Mouse (Mus musculus) liver, embryonic 11.5 days (tissue): ENCODE data around the gene Rpia. TPM values are rescaled to one million over a fixed set of nuclear protein-coding genes. Genes with fewer than 3 reads are reported as not detected.

ENCODE experiments used
- ATAC-seq: fragments of 200-750 bp; cut with Nextera tagmentation; replicated peaks from 2 replicates; pipeline ENCODE4 v1.8.0; 2017; ENCODE audit warnings: moderate number of reproducible peaks, mild to moderate bottlenecking, moderate TSS enrichment, moderate library complexity; ENCODE audit not compliant: low FRiP score
- DNase-seq: peaks from one replicate; pipeline ENCODE4 v3.0.0-alpha.2; 2017; ENCODE audit warnings: low spot score
- H3K27ac ChIP-seq: fragments of 300-500 bp; sonication (generic); 2 replicates; pipeline ENCODE4 v1.5.1; 2014; ENCODE audit warnings: mild to moderate bottlenecking, low read depth, low read length, control low read depth
- H3K27me3 ChIP-seq: fragments of 300-500 bp; sonication (generic); replicated peaks from 2 replicates; pipeline ENCODE4 v1.6.1; 2014; ENCODE audit warnings: low read length, mixed read lengths; ENCODE audit not compliant: control insufficient read depth, insufficient read depth
- H3K36me3 ChIP-seq: fragments of 300-500 bp; sonication (generic); 2 replicates; pipeline ENCODE4 v1.6.1; 2014; ENCODE audit warnings: mild to moderate bottlenecking, low read length, moderate library complexity, mixed read lengths; ENCODE audit not compliant: control insufficient read depth, insufficient read depth
- H3K4me1 ChIP-seq: fragments of 300-500 bp; sonication (generic); replicated peaks from 2 replicates; pipeline ENCODE4 v1.6.1; 2014; ENCODE audit warnings: low read length, mixed read lengths; ENCODE audit not compliant: control insufficient read depth, insufficient read depth
- H3K4me2 ChIP-seq: fragments of 300-500 bp; sonication (generic); 2 replicates; pipeline ENCODE4 v1.6.1; 2014; ENCODE audit warnings: mild to moderate bottlenecking, control low read depth, moderate library complexity
- H3K4me3 ChIP-seq: fragments of 300-500 bp; sonication (generic); 2 replicates; pipeline ENCODE4 v1.5.1; 2014; ENCODE audit warnings: low read depth, low read length, control low read depth
- H3K9ac ChIP-seq: fragments of 300-500 bp; sonication (generic); 2 replicates; pipeline ENCODE4 v1.6.1; 2014; ENCODE audit warnings: low read depth, low read length, control low read depth
- H3K9me3 ChIP-seq: fragments of 300-500 bp; sonication (generic); 2 replicates; pipeline ENCODE4 v1.6.1; 2016; ENCODE audit warnings: low read length, inconsistent platforms, mixed read lengths; ENCODE audit not compliant: control insufficient read depth
- WGBS: fragments of 180-500 bp; shearing (Covaris S2); extraction: QIAGEN DNeasy Blood & Tissue Kit; methylation state at CpG from one replicate; pipeline ENCODE4 v1.1.7; 2014; 5-methylcytosine and 5-hydroxymethylcytosine counted together
- polyA plus RNA-seq: library from polyadenylated mRNA; unstranded; fragments of >200 nt; fragmentation: Nextera tagmentation; extraction: Ambion mirVana; gene quantifications from 2 replicates; pipeline ENCODE4 v1.2.1, GENCODE M21; 2014

The Rpia gene
- 6.5 and 8.6 TPM in 2 replicates for polyA plus RNA-seq

- peaks cover 33% of the 10 kb centered on the region for H3K4me1 ChIP-seq
- peak within 1 kb of the TSS; percentile 75 for H3K9ac ChIP-seq
- WGBS = under 1% methylated on average over 59 of the region's 62 CpGs
- H3K36me3 ChIP-seq = peaks cover 6% of the 10 kb centered on the region; the same call in 1 of the 2 replicates
- ATAC-seq = peak; percentile 92
- DNase-seq = peak; percentile 99
- peak within 1 kb of the TSS; percentile 78 for H3K4me2 ChIP-seq
- peak within 1 kb of the TSS; percentile 70 for H3K4me3 ChIP-seq
- no peaks in the 10 kb centered on the region for H3K9me3 ChIP-seq
- H3K27ac ChIP-seq = peak within 1 kb of the TSS; percentile 91
- H3K27me3 ChIP-seq = no peaks in the 10 kb centered on the region
Observed at GRCm38 (mm10) chr6:70791824-70792535, at the start of gene Rpia. Gene Rpia, minus strand, starts transcription at chr6:70792232.

GRCm38 (mm10) chr6:70840281-70840680 is 48.2 kb upstream of the Rpia start:
- 66% methylated on average over 5 of the region's 5 CpGs for WGBS
- ATAC-seq = no peak
- Histone ChIP-seq H3K27ac (no peak overlapping the region), H3K36me3 (no peaks in the 10 kb centered on the region), H3K9me3 (no peaks in the 10 kb centered on the region), H3K4me3 (no peak overlapping the region), H3K4me1 (peaks cover 3% of the 10 kb centered on the region; the same call in 1 of the 2 replicates), H3K27me3 (no peaks in the 10 kb centered on the region), H3K9ac (no peak overlapping the region), H3K4me2 (no peak overlapping the region)
- DNase-seq = no peak

- 46% methylated on average over 3 of the region's 3 CpGs for WGBS
- H3K9ac ChIP-seq = no peak overlapping the region
- no peaks in the 10 kb centered on the region for H3K4me1 ChIP-seq
- no peaks in the 10 kb centered on the region for H3K9me3 ChIP-seq
- no peak for ATAC-seq
- DNase-seq = no peak
- H3K36me3 ChIP-seq = no peaks in the 10 kb centered on the region
- H3K4me3 ChIP-seq = no peak overlapping the region
- no peak overlapping the region for H3K4me2 ChIP-seq
- H3K27me3 ChIP-seq = no peaks in the 10 kb centered on the region
- H3K27ac ChIP-seq = no peak overlapping the region
Observed at GRCm38 (mm10) chr6:70838532-70838931, 46.5 kb upstream of the Rpia start.

DNA sequence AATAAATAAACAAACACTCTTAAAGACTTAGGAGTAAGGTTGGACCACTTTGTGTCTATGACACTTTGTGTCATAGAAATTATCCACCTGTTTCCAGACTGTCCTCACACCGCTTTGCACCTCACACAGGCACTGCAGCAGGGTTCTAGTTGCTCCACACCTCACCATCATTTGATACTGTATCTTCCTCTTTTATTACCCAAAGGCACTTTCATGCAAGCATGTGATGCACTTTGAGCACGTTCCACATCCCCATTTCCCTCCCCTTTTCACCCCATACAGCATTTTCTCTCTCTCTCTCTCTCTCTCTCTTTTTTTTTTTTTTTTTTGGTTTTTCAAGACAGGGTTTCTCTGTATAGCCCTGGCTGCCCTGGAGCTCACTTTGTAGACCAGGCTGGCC is 45.3 kb upstream of the Rpia start:
- Histone ChIP-seq H3K36me3 (no peaks in the 10 kb centered on the region), H3K27me3 (no peaks in the 10 kb centered on the region), H3K4me2 (no peak overlapping the region), H3K4me1 (no peaks in the 10 kb centered on the region), H3K9me3 (no peaks in the 10 kb centered on the region), H3K4me3 (no peak overlapping the region), H3K27ac (no peak overlapping the region), H3K9ac (no peak overlapping the region)
- DNase-seq (no peak), ATAC-seq (no peak)
- WGBS = 75% methylated on average over 2 of the region's 2 CpGs

- ATAC-seq (no peak), DNase-seq (no peak)
- Histone ChIP-seq H3K27me3 (no peaks in the 10 kb centered on the region), H3K36me3 (no peaks in the 10 kb centered on the region), H3K4me3 (no peak overlapping the region), H3K9ac (no peak overlapping the region), H3K4me1 (no peaks in the 10 kb centered on the region), H3K9me3 (no peaks in the 10 kb centered on the region), H3K27ac (no peak overlapping the region), H3K4me2 (no peak overlapping the region)
- WGBS = 63% methylated on average over 10 of the region's 10 CpGs
Observed at GRCm38 (mm10) chr6:70831179-70831839, 39.3 kb upstream of the Rpia start.

GRCm38 (mm10) chr6:70830552-70830951 is 38.5 kb upstream of the Rpia start:
- DNase-seq (no peak), ATAC-seq (no peak)
- Histone ChIP-seq H3K4me3 (no peak overlapping the region), H3K4me1 (no peaks in the 10 kb centered on the region), H3K36me3 (no peaks in the 10 kb centered on the region), H3K4me2 (no peak overlapping the region), H3K27me3 (no peaks in the 10 kb centered on the region), H3K27ac (no peak overlapping the region), H3K9me3 (no peaks in the 10 kb centered on the region), H3K9ac (no peak overlapping the region)
- WGBS = 78% methylated on average over 3 of the region's 3 CpGs

DNA sequence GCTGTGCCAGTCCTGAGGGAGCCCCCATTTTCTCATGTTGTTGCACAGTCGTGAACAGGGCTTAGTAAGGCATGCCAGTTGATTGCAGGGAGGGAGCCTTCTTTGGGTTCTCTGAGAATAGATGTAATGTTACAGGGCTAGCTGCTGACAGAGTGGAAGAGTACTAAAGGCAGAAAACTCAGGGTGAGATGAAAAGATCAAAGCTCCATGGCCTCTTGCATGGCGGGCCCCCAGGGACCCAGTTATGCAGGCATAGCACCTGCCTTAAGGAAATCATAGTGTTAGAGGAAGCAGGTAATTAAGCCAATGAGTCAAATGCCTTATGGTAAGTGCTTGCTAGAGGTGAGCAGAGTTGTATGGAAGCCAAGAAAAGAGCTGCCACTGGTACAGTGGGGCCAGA is 37.4 kb upstream of the Rpia start:
- no peak overlapping the region for H3K4me3 ChIP-seq

GRCm38 (mm10) chr6:70824987-70825337 is 32.9 kb upstream of the Rpia start:
- WGBS = 34% methylated on average over 4 of the region's 4 CpGs
- 0 out of 2 replicates have a peak overlapping the region, but pooled peaks have one; percentile 61 for H3K9ac ChIP-seq
- no peaks in the 10 kb centered on the region for H3K9me3 ChIP-seq
- no peak for ATAC-seq
- DNase-seq = no peak
- peak overlapping the region; percentile 76 for H3K4me2 ChIP-seq
- H3K4me3 ChIP-seq = peak overlapping the region; percentile 43
- peak overlapping the region; percentile 2; the same call in 1 of the 2 replicates for H3K27ac ChIP-seq
- H3K4me1 ChIP-seq = peaks cover 7% of the 10 kb centered on the region; the same call in 1 of the 2 replicates
- no peaks in the 10 kb centered on the region for H3K27me3 ChIP-seq
- no peaks in the 10 kb centered on the region for H3K36me3 ChIP-seq

More for the DNA sequence above, 37.4 kb upstream of the Rpia start:
- no peak overlapping the region for H3K27ac ChIP-seq
- H3K4me2 ChIP-seq = no peak overlapping the region
- H3K9me3 ChIP-seq = no peaks in the 10 kb centered on the region
- H3K4me1 ChIP-seq = no peaks in the 10 kb centered on the region
- no peak overlapping the region for H3K9ac ChIP-seq
- ATAC-seq (no peak), DNase-seq (no peak)
- H3K36me3 ChIP-seq = no peaks in the 10 kb centered on the region
- H3K27me3 ChIP-seq = no peaks in the 10 kb centered on the region
- 49% methylated on average over 2 of the region's 2 CpGs for WGBS
